Mouse (Mus musculus) midbrain, postnatal 0 days (tissue): ENCODE measurements at regions not wholly inside any gene's neighbourhood (a gene's known extent, or its start where the extent isn't known, plus 50 kb on each side); places are given as distances from the start of the nearest gene placed in this dataset.

Experiments used
- ATAC-seq: fragments of 200-750 bp; cut with Nextera tagmentation; 2 replicates; pipeline ENCODE4 v1.8.0; 2017; ENCODE audit warnings: moderate number of reproducible peaks, mild to moderate bottlenecking, moderate TSS enrichment, moderate library complexity; ENCODE audit not compliant: low FRiP score
- DNase-seq: peaks from one replicate; pipeline ENCODE4 v3.0.0-alpha.2; 2015; ENCODE audit warnings: low spot score
- H3K27ac ChIP-seq: fragments of 300-500 bp; sonication (generic); 2 replicates; pipeline ENCODE4 v1.5.1; 2014; ENCODE audit warnings: low read depth, mild to moderate bottlenecking, low read length, mixed read lengths
- H3K27me3 ChIP-seq: fragments of 300-500 bp; sonication (generic); 2 replicates; pipeline ENCODE4 v1.6.1; 2014; ENCODE audit warnings: low read length, control low read depth, mixed read lengths; ENCODE audit not compliant: insufficient read depth
- H3K36me3 ChIP-seq: fragments of 300-500 bp; sonication (generic); 2 replicates; pipeline ENCODE4 v1.6.1; 2014; ENCODE audit warnings: low read length, control low read depth, mixed read lengths; ENCODE audit not compliant: insufficient read depth
- H3K4me1 ChIP-seq: fragments of 300-500 bp; sonication (generic); 2 replicates; pipeline ENCODE4 v1.6.1; 2014; ENCODE audit warnings: mild to moderate bottlenecking, control low read depth, antibody characterized with exemption, low read length, mixed read lengths; ENCODE audit not compliant: insufficient read depth
- H3K4me2 ChIP-seq: fragments of 300-500 bp; sonication (generic); 2 replicates; pipeline ENCODE4 v1.6.1; 2014; ENCODE audit warnings: low read depth, mild to moderate bottlenecking, low read length, mixed read lengths; ENCODE audit not compliant: poor library complexity, severe bottlenecking
- H3K4me3 ChIP-seq: fragments of 300-500 bp; sonication (generic); 2 replicates; pipeline ENCODE4 v1.5.1; 2014; ENCODE audit warnings: low read depth, mild to moderate bottlenecking, low read length, moderate library complexity
- H3K9ac ChIP-seq: fragments of 300-500 bp; sonication (generic); replicated peaks from 2 replicates; pipeline ENCODE4 v1.6.1; 2014; ENCODE audit warnings: mild to moderate bottlenecking, low read length, moderate library complexity, mixed read lengths; ENCODE audit not compliant: poor library complexity, severe bottlenecking
- H3K9me3 ChIP-seq: fragments of 300-500 bp; sonication (generic); 2 replicates; pipeline ENCODE4 v1.6.1; 2016; ENCODE audit warnings: low read length, control low read depth
- CTCF ChIP-seq: IDR thresholded peaks from 2 replicates; pipeline ENCODE4 v1.5.1; 2016; ENCODE audit warnings: antibody characterized with exemption, mild to moderate bottlenecking
- WGBS: fragments of 180-500 bp; shearing (Covaris S2); extraction: QIAGEN DNeasy Blood & Tissue Kit; methylation state at CpG from one replicate; pipeline ENCODE4 v1.1.7; 2014; 5-methylcytosine and 5-hydroxymethylcytosine counted together

DNA sequence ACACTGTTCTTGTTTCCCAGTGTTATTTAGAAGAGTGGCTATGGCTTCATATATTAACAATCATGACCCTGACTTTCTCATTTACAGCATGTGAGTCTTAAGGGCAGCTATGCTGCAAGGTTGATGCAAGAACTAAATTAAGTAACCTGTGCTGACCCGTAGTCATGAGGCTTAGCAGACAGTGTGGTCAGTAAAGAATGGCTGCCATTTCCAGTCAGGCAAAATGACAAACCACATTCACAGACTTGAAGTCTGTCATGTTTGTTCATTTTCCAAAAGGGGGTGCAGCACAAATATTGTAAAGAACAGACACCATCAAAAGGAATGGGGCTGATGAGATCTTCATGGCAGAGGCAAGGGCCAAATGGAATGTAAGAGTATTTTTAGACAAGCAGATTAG, 435.2 kb downstream of the Gpam start:
- DNase-seq: no peak
- H3K9me3 ChIP-seq: no peaks in the 10 kb centered on the region
- no peak overlapping the region for H3K4me2 ChIP-seq
- 87% methylated on average over 1 of the region's 1 CpGs for WGBS
- no peaks in the 10 kb centered on the region for H3K27me3 ChIP-seq
- no peaks in the 10 kb centered on the region for H3K4me1 ChIP-seq
- ATAC-seq: no peak
- H3K36me3 ChIP-seq: no peaks in the 10 kb centered on the region
- no peak overlapping the region for H3K27ac ChIP-seq
- no peak overlapping the region for H3K4me3 ChIP-seq
- no peak for TF ChIP-seq CTCF
- H3K9ac ChIP-seq: no peak overlapping the region

GRCm38 (mm10) chr19:54688630-54689029, 438.4 kb downstream of the Gpam start:
- TF ChIP-seq CTCF: no peak
- Histone ChIP-seq H3K4me1 (no peaks in the 10 kb centered on the region), H3K9me3 (no peaks in the 10 kb centered on the region), H3K4me3 (no peak overlapping the region), H3K9ac (no peak overlapping the region), H3K4me2 (no peak overlapping the region), H3K27me3 (no peaks in the 10 kb centered on the region), H3K27ac (no peak overlapping the region), H3K36me3 (no peaks in the 10 kb centered on the region)
- ATAC-seq (no peak), DNase-seq (no peak)

DNA sequence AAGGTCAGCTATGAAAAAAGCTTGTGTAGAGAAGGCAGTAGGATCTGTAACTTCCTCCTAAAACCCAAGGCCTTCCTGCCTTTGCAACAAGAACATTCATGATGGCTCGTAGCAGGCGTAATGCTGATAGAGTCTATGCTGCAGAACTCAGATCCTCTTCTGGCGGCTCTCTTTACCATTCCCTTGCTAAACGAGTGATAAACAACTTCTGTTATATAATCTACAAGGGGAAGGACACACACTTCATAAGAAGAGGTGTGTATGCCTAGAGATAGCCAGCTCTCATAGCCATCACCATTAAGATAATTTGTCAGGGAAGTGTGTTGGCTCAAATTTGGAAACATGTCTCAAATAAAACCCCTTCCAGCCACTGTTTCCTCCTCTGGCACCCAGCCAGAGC, 441.9 kb downstream of the Gpam start:
- H3K27me3 ChIP-seq: no peaks in the 10 kb centered on the region
- no peak overlapping the region for H3K4me3 ChIP-seq
- H3K4me1 ChIP-seq: no peaks in the 10 kb centered on the region
- 94% methylated on average over 4 of the region's 4 CpGs for WGBS
- ATAC-seq (no peak), DNase-seq (no peak)
- no peak overlapping the region for H3K9ac ChIP-seq
- no peak for TF ChIP-seq CTCF
- no peak overlapping the region for H3K4me2 ChIP-seq
- no peak overlapping the region for H3K27ac ChIP-seq
- H3K9me3 ChIP-seq: no peaks in the 10 kb centered on the region
- H3K36me3 ChIP-seq: no peaks in the 10 kb centered on the region
